Mouse (Mus musculus): Measurements from ENCODE around the gene Pth. TPM values are rescaled to one million over a fixed set of nuclear protein-coding genes. Genes with fewer than 3 reads are reported as not detected.

Gene Pth
- not detected for polyA plus RNA-seq (2017; shearing (Covaris generic))

GRCm38 (mm10) chr7:113388470-113388869 is at the start of gene Pth:
TSS of gene Pth (minus strand) at chr7:113388570.

GRCm38 (mm10) chr7:113368746-113369619 is 19.4 kb downstream of the Pth start, which contains the start of gene Btbd10:
TSS of gene Btbd10 (minus strand) at chr7:113369392.

Other genes with a start within 250 kb of the Pth start
- 69.6 TPM for gene Arntl, start 181.1 kb downstream of the Pth start, polyA plus RNA-seq (2017; shearing (Covaris generic))
- gene Btbd10, start 19.2 kb downstream of the Pth start, polyA plus RNA-seq (2017; shearing (Covaris generic)): 19.2 TPM
- 50.4 TPM for gene Far1, start 125.3 kb upstream of the Pth start, polyA plus RNA-seq (2017; shearing (Covaris generic))

All from effector memory CD4-positive, alpha-beta T cell, adult 5 months (primary cell).